ENCODE assay signal across 18 mouse cellular contexts in genomic region chr17:72908561-72908960, GRCm38 (mm10).
"Had no signal": no experiment of that assay in that cellular context is flagged by ENCODE, and none has a peak within 500 bp of the region (broad histone marks: within the 10 kb centered on the region; RNA-seq: fewer than 3 reads in every experiment).

No protein-coding gene starts in this region.

- ATAC-seq: liver, embryonic 12.5 days; midbrain, embryonic 15.5 days had no signal

- H3K9ac ChIP-seq: kidney, embryonic 15.5 days; limb, embryonic 12.5 days; limb, embryonic 15.5 days; liver, embryonic 12.5 days; liver, embryonic 15.5 days; lung, embryonic 15.5 days; midbrain, embryonic 12.5 days; midbrain, embryonic 15.5 days; neural tube, embryonic 13.5 days had no signal

- H3K4me2 ChIP-seq: kidney, embryonic 15.5 days; limb, embryonic 12.5 days; limb, embryonic 15.5 days; liver, embryonic 12.5 days; liver, embryonic 15.5 days; lung, embryonic 15.5 days; midbrain, embryonic 12.5 days; midbrain, embryonic 15.5 days; neural tube, embryonic 13.5 days had no signal

- H3K36me3 ChIP-seq: kidney, embryonic 15.5 days; limb, embryonic 12.5 days; limb, embryonic 15.5 days; liver, embryonic 12.5 days; liver, embryonic 15.5 days; lung, embryonic 15.5 days; midbrain, embryonic 12.5 days; midbrain, embryonic 15.5 days; neural tube, embryonic 13.5 days had no signal

- H3K27me3 ChIP-seq: kidney, embryonic 15.5 days; limb, embryonic 15.5 days; liver, embryonic 15.5 days; lung, embryonic 15.5 days; midbrain, embryonic 12.5 days; midbrain, embryonic 15.5 days; neural tube, embryonic 13.5 days had no signal

- H3K27ac ChIP-seq: kidney, embryonic 15.5 days; layer of hippocampus, adult 2 months; limb, embryonic 12.5 days; limb, embryonic 15.5 days; liver, embryonic 12.5 days; liver, embryonic 15.5 days; lung, embryonic 15.5 days; macrophage; midbrain, embryonic 12.5 days; midbrain, embryonic 15.5 days; neural tube, embryonic 13.5 days had no signal

- H3K4me3 ChIP-seq: kidney, embryonic 15.5 days; layer of hippocampus, adult 2 months; limb, embryonic 12.5 days; limb, embryonic 15.5 days; liver, embryonic 12.5 days; liver, embryonic 15.5 days; lung, embryonic 15.5 days; midbrain, embryonic 12.5 days; midbrain, embryonic 15.5 days; neural tube, embryonic 13.5 days had no signal

- H3K4me1 ChIP-seq: liver, embryonic 12.5 days; liver, embryonic 15.5 days; midbrain, embryonic 12.5 days; midbrain, embryonic 15.5 days; neural tube, embryonic 13.5 days had no signal

- DNase-seq: kidney, adult 11 months; kidney, adult 8-10 months; kidney, postnatal 25 days; layer of hippocampus, adult 9-11 months; lung, postnatal 10 days; thymus, adult 18-20 months; thymus, postnatal 36 days had no signal

- H3K9me3 ChIP-seq: kidney, embryonic 15.5 days; limb, embryonic 12.5 days; limb, embryonic 15.5 days; liver, embryonic 12.5 days; liver, embryonic 15.5 days; lung, embryonic 15.5 days; midbrain, embryonic 12.5 days; midbrain, embryonic 15.5 days; neural tube, embryonic 13.5 days had no signal
